Mouse (Mus musculus): ENCODE results near the gene Abcg8.

The Abcg8 gene

DNA sequence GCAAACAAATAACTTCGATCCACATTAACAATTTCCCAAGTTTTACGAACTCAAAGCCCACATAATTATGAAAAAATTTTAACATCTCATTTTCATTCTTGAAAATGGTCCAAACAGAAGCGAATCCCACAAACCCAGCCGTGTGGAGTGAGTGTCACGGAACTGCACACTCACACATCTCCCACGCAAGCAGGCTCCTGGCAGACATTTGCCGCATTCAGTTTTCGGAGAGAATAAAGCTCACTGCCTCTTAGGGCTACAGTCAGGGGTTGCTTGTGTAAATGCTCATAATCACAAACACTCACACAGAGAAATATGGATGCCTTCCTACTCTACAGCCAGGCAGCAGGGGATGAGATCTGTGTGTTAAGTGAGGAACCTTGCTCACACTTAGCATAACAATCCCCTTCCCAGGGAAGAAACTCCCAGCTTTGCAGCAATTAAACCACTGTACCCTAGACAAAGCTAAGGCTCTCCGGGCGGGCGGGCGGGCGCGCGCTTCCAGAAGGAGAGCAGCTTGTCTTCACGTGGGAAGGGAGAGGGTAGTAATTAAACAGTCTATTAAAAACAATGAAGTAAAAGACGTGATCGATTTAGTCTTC lies 37.6 kb downstream of the Abcg8 start:
- DNase-seq (ENCODE audit: low read depth): no peak

DNA sequence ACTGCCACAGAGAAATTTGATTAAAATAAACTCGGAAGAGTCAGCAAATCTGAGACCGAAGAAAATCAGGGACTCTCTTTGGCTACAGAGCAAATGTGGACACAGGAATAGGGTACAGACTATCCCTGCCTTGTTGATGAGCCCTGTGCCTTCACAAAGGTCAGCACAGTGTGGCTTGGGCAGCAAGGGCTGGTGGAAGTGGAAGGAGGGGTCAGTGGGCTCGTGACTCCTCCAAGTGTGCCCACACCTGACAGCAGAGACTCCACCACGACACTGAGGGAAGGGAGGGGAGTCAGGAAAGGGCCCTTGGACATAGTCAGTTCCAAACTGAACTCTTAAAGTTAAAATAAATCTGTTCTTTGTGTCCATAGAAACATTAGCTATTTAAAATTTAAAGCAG lies 38.8 kb downstream of the Abcg8 start:
- no peak for DNase-seq (ENCODE audit: low read depth)

DNA sequence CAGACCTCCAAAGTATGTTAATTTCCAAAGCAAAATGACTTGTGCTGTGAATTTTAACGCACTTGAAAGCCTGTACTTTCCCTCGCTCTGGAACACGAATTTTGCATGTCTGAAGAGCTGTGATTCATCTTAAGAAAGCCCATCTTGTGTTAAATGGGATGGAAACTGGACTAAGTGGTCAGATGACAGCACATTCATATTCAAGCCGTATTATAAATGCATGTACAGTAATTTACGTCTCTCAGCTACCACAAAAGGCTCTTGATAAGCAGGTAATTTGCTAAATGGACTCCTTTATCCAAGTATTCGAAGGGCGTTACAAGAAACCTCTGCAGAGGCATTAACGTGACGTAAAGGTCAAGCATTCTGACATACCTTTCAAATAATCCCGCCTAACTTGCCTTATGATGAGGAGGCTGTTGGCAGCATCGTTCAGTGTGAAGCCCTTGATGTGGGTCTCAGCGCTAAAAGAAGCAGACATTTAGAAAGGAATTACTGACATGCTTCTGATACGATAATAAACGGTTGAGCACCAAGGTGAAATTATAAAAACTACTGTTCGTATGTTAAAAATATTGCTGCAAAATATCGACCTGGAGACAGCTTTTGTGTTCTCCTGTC lies 40.3 kb downstream of the Abcg8 start:
- DNase-seq (ENCODE audit: low read depth): no peak

DNA sequence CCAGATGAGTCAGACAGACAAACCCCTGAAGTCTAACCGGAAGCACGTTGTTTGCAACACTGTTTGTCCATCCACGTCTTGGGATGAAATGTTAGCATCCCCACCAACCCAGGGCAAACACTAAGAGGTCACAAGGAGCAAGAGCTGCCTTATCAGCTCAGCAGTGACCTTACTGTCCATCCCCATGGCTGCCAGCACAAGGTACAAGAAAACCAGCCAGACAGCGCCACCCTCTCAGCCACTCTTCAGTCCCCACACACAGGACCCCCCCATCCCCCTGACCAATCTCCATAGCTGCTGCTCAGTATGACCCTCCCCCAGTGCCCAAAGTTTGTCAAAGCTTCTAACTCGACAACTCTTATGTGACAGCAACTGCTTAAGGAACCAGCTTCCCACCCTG lies 41.3 kb downstream of the Abcg8 start:
- no peak for DNase-seq (ENCODE audit: low read depth)

DNA sequence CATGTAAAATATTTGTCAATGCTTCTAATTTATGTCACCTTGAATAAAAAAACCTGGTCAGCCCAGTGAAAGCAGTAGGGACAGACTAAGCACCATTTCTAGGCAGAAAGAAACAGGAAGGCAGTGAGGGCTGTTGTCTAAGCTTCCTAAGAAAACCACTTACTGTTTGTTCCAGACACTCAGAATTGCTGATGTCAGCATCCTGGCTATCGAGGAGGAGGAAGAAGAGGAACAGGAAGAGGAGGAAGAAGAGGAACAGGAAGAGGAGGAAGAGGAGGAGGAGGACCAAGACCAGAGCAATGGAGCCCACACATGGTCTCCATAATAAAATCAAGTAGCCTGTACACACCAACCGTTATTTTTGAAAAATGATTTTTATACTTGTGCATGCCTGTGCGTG lies 43.0 kb downstream of the Abcg8 start:
- no peak for DNase-seq (ENCODE audit: low read depth)

DNA sequence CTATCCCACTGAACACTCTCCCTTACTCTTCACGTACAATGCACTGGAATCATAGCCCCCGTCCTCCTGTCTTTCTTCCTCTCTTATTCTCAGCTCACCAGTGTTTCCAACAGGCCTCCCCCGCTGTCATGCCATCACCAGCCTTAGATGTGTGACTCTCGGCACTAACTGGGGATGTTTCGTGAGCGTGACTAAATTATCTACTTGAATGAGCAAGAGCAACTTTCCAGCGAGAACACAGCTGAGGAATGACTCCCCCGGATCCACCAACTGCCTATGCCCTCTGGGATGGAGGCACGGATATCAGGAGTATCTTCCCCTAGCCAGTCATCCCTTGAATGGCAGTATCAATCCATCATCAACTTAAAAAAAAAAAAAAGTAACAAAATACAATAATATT lies 47.9 kb downstream of the Abcg8 start:
- DNase-seq (ENCODE audit: low read depth): no peak

DNA sequence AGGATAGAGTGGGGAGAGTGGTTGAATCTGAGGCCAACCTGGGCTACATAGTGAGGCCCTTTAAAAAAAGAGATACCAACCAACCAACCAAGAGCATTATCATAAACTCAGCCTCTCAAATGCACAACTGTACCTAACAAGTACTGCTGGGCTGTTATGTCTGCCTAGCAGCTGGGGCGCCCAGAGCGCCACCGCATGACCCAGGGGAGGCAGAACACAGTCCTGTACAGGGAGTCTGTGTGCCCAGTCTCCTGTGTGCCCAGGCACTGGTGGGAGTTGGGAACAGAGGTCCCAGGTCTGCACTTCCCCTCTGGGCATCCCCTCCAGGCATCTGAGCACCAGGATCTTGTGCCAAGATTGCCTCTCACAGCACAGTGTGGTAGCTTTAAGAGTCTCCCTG lies 49.1 kb downstream of the Abcg8 start:
- no peak for DNase-seq (ENCODE audit: low read depth)

DNA sequence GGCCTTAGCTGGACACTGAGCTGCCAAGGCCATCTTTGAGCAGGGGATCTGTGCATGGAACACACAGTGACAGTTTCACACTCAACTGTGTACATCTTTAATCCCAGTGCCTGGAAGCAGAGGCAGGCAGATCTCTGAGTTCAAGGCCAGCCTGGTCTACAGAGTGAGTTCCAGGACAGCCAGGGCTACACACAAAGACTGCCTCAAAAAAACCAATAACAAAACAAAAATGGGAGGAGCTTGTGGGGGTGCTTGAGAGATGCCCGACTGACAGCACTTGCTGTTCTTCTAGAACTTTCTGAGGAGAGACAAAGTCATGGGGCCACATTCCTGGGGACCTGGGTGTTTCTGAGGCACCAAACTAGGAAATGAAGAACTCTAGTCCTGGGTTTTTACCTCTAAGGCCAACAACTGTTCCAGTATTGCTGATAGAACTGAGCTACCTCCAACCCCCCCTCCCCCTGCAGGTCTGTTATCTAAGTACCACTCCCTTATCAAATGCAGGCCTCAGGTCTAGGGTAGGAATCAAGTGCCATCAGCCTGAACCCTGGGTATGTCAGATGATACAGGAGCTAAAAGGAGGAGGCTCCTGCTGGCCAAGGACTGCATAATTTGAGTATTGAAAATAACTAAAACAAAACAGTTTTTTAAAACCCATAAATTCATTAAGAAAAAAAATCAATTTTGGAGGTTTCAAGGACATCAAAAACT lies 52.3 kb downstream of the Abcg8 start:
- no peak for DNase-seq (ENCODE audit: low read depth)

DNA sequence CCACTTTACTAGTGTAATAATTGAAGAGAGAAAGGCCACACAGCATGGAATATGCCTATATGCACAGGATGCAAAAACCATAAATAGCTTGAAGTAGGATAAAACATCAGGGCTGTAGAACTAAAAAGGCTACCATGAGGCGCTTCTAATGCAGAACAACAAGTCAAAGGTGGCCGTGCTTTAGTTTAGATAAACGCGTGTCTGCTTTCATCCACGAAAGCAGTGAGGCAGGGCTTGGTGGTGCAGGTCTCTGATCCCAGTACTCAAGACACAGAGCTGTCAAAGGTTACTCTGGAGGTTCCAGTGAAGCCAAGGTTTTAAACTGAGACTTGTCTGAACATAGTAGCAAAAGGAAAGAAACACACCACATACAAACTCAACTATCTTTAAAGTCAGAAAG lies 53.0 kb downstream of the Abcg8 start:
- no peak for DNase-seq (ENCODE audit: low read depth)

DNA sequence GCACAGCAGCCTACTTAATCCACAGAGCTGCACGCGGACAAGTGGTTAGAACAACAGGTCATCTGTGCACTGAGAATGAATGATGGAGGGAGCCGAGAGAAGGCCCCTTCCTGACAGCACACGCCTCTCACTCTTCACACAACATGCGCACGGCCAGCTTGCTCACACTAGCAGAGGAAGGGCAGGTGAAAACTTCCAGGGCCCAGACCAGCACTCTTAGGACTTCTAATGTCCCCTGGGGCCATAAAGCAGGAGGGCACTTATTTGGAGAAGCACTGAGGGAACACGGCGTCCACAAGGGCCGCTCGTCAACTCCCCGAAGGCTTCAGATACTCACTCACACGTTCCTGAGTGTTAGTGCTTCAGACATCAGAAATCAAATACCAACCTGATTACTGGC lies 55.3 kb downstream of the Abcg8 start:
- no peak for DNase-seq (ENCODE audit: low read depth)

DNA sequence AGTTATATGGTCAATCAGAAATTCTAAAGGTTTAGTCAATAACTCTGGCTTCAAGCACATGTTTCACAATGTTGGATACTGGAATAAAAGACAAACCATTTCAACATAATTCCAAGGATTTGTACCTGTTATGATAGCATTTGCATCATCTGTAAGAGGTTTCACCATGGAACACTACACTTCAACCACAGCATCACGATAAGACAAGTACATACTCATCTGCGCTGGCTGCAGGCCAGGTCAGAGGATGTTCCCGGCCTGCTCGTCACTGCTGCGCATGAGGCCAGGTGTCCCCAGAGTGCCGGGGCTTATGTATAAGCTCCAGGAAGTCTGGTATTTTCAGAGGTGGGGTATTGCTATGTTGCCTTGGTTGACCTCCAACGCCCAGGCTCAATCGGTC lies 56.5 kb downstream of the Abcg8 start:
- DNase-seq (ENCODE audit: low read depth): no peak

DNA sequence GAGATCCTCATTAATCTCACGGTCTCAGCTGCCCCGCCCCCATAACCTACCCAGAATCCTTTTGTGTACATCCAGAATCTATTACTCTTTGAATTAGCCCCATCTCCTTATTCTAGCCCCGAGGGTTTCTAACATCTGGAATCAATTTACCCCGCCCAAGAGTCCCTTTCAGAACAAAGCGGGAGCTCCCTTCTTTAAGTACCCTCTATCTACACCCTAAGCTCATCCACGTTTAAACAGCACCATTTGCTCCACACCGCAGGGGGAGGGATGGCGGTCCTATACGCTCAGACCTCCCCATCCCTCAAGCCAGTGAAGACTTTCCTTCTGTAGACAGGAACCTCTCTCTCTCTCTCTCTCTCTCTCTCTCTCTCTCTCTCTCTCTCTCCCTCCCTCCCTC lies 60.6 kb downstream of the Abcg8 start:
- DNase-seq (ENCODE audit: low read depth): no peak

DNA sequence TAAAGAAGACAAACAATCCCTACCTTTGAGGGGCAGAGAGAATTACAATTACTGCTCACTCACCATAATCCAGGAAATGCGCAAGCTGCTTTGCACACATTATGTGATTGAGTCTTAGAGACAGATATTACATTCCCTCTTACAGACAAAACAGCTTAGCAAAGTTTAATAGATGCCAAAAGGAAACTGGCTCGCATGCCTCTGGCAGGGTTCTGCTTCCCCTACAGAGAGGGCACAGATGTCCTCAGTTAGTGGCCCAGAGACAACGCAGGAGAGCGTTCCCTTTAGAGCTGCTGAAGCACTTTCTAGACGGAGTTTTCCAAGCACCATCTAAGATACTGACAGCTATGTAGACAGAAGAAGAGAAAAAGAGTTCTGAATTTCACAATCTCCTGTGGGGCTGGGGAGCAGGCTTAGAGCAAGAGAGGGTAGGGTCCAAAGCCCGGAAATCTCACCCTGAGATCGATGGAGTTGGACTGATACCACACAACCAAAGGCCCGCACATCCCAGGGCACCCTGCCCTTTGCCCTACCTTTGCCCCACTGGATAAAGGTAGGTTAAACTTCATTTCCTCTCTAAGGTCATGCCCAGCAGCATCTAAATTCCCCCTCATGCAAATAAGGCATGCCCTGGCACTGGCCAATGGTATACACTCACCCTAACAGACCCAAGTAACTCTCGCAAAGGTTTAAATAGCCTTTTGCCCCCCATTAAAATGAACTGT lies 62.1 kb downstream of the Abcg8 start:
- no peak for DNase-seq (ENCODE audit: low read depth)

DNA sequence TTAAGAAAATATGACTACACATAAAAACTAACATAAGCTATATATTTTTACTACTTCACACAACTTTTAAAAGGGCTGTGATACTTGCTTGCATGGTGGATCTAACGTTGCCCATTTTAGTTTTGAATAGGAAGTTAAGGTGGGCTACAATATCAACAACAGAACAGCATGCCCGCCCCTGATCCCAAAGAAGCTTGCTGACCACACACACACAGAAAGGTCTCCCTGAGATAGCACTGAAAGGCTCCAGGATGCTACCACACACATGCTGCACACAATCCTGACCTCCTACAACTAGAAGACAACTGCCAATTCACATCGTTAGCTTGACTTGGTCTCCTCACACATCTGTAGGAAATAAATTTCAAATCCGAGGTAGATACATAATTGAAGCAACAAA lies 68.2 kb downstream of the Abcg8 start:
- no peak for DNase-seq (ENCODE audit: low read depth)

DNA sequence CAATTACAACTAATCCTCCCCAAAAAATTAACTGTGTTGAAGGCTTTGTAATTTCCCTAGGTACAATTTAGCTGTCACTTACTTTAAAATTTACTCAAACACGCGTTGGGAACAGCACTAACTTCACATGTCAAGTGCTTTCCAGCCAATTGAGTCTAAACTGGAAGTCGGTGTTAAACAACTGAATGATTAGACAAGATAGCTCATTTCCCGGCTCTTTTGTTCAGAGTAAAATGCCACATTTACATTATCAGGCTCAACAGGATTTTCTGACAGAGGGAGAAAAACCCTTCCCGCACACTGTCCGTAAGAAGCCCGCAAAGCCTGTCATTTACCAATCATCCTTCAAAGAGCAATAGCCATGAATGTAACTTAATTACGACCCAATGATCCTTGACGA lies 68.9 kb downstream of the Abcg8 start:
- no peak for DNase-seq (ENCODE audit: low read depth)

DNA sequence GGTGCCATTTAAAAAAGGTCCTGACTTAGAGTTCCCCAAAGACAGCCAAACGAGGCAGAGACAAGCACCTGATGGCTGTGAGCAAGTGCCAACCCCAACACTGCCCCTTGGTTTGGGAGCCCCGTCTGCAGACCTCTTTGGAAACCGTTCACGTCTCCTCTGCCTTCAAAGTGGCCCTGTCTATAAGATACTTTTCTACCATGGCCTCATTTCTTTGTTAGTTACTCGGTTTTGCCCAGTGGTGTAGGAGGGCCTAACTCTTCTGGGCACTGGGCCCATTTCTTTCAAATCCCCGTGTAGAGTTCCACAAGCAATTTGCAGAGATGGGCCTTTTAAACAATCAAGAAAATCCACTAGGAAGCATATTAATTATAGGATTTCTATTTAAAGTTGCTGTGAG lies 71.1 kb downstream of the Abcg8 start:
- DNase-seq (ENCODE audit: low read depth): no peak

DNA sequence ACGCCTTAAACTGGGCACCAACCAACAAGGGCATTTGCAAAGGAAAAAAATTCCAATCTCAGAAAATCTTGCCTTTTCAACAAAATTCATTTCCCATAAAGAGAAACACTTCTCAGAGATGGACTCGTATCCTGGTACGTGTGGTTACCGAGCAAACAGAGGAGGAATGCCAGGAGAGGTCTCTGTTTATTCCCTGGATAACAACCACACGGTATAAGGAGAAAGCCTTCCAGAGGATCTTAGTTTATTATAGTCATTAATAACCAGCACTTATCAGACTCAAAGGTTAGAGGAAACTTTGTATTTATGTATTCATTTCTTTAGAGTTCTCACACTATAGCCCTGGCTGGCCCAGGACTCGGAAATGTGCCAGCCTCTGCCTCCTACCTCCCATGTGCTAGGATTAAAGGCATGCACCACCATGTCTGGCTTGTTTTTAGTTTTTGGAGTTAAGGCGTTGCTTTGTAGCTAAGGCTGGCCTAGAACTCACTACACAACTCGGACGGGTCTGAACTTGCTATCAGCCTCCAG lies 72.1 kb downstream of the Abcg8 start:
- DNase-seq (ENCODE audit: low read depth): no peak

DNA sequence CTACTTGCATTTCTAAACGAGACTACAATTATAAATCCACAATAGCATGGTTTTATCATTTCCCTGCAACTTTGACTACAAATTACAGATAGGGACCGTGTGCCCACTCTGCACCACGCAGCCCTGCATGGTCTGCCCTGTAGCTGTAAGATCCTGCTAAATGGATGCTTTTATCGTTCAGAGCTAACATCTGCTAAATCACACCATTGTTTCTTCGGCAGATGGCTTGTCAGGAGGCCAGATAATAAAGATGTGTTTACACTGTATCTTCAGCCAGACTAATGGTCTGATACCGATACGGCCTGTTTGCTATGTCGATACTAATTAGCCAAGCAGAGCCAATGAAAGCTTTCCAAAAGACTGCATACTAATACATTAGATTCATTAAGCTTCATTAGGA lies 73.2 kb downstream of the Abcg8 start:
- DNase-seq (ENCODE audit: low read depth): no peak
